Mouse (Mus musculus) myocyte (in vitro differentiated cells): ENCODE data around the gene Gm10518. TPM values are rescaled to one million over a fixed set of nuclear protein-coding genes. Genes with fewer than 3 reads are reported as not detected.
"Not testable (repeated sequence)": the region's sequence is repeated elsewhere in the genome, so short reads cannot be mapped to it uniquely, and the experiment has no call there.

Source experiments
- H3K27me3 ChIP-seq: one replicate; pipeline ENCODE4 v1.6.1; 2011; ENCODE audit not compliant: control insufficient read depth, insufficient read depth, insufficient read length
- H3K36me3 ChIP-seq: one replicate; pipeline ENCODE4 v1.6.1; 2011; ENCODE audit not compliant: control insufficient read depth, insufficient read depth
- H3K4me2 ChIP-seq: one replicate; pipeline ENCODE4 v1.6.1; 2011; ENCODE audit warnings: low read depth, control low read depth
- H3K4me3 ChIP-seq: one replicate; pipeline ENCODE4 v1.5.1; 2011; ENCODE audit warnings: mild to moderate bottlenecking, control low read depth, moderate library complexity
- H3K79me2 ChIP-seq: one replicate; pipeline ENCODE4 v1.6.1; 2011; ENCODE audit not compliant: control insufficient read depth, insufficient read depth
- H3ac ChIP-seq: one replicate; pipeline ENCODE4 v1.6.1; 2011; ENCODE audit not compliant: control insufficient read depth, insufficient read length
- CEBPB ChIP-seq: IDR thresholded peaks from 2 replicates; pipeline ENCODE4 v1.6.1; 2011; ENCODE audit warnings: mild to moderate bottlenecking, moderate library complexity; ENCODE audit not compliant: poor library complexity, insufficient read depth, severe bottlenecking
- E2F4 ChIP-seq: IDR thresholded peaks from one replicate; pipeline ENCODE4 v1.6.1; 2011; ENCODE audit warnings: mild to moderate bottlenecking, control low read depth, moderate library complexity; ENCODE audit not compliant: insufficient read depth
- MAX ChIP-seq: IDR thresholded peaks from one replicate; pipeline ENCODE4 v1.6.1; 2011; ENCODE audit warnings: low read depth, mild to moderate bottlenecking, control low read depth
- MYOD1 ChIP-seq, 3 experiments: IDR thresholded peaks; one replicate each; pipeline ENCODE4 v1.6.1; 2011; ENCODE audit warnings: control low read depth in 2 of 3, low read depth in 2 of 3, mild to moderate bottlenecking in 2 of 3, moderate library complexity in 1 of 3; ENCODE audit not compliant: insufficient read length in 2 of 3, control insufficient read depth in 1 of 3
- MYOG ChIP-seq, 3 experiments: IDR thresholded peaks; one replicate each; pipeline ENCODE4 v1.6.1; 2011; ENCODE audit warnings: control low read depth in 2 of 3, low read depth in 2 of 3, mild to moderate bottlenecking in 2 of 3; ENCODE audit not compliant: insufficient read length in 2 of 3, control insufficient read depth in 1 of 3, insufficient read depth in 1 of 3
- POLR2A ChIP-seq: IDR thresholded peaks from one replicate; pipeline ENCODE4 v1.6.1; 2011; ENCODE audit warnings: low read depth, mild to moderate bottlenecking, control low read depth, moderate library complexity; ENCODE audit not compliant: insufficient read length
- POLR2AphosphoS2 ChIP-seq: IDR thresholded peaks from one replicate; pipeline ENCODE4 v1.6.1; 2011; ENCODE audit warnings: low read depth, control low read depth; ENCODE audit not compliant: insufficient read length
- REST ChIP-seq: IDR thresholded peaks from one replicate; pipeline ENCODE4 v1.6.1; 2011; ENCODE audit warnings: mild to moderate bottlenecking, control low read depth, moderate library complexity; ENCODE audit not compliant: insufficient read depth, insufficient read length
- SRF ChIP-seq: IDR thresholded peaks from one replicate; pipeline ENCODE4 v1.6.1; 2011; ENCODE audit warnings: low read depth; ENCODE audit not compliant: control insufficient read depth, insufficient read length
- TCF12 ChIP-seq: IDR thresholded peaks from one replicate; pipeline ENCODE4 v1.6.1; 2011; ENCODE audit warnings: mild to moderate bottlenecking, control low read depth; ENCODE audit not compliant: poor library complexity, insufficient read depth, severe bottlenecking
- TCF3 ChIP-seq: IDR thresholded peaks from one replicate; pipeline ENCODE4 v1.6.1; 2011; ENCODE audit warnings: low read depth, control low read depth; ENCODE audit not compliant: insufficient read length
- USF1 ChIP-seq: IDR thresholded peaks from one replicate; pipeline ENCODE4 v1.6.1; 2011; ENCODE audit warnings: low read depth, mild to moderate bottlenecking, control low read depth, moderate library complexity
- polyA plus RNA-seq: library from polyadenylated mRNA; unstranded; fragments of >200 nt; fragmentation: generic; extraction: Trizol; gene quantifications from one replicate; pipeline ENCODE4 v1.2.1, GENCODE M21; 2012; ENCODE audit warnings: missing spikeins

Gm10518 gene
- polyA plus RNA-seq, 1 experiment, result 0.04 TPM

DNA sequence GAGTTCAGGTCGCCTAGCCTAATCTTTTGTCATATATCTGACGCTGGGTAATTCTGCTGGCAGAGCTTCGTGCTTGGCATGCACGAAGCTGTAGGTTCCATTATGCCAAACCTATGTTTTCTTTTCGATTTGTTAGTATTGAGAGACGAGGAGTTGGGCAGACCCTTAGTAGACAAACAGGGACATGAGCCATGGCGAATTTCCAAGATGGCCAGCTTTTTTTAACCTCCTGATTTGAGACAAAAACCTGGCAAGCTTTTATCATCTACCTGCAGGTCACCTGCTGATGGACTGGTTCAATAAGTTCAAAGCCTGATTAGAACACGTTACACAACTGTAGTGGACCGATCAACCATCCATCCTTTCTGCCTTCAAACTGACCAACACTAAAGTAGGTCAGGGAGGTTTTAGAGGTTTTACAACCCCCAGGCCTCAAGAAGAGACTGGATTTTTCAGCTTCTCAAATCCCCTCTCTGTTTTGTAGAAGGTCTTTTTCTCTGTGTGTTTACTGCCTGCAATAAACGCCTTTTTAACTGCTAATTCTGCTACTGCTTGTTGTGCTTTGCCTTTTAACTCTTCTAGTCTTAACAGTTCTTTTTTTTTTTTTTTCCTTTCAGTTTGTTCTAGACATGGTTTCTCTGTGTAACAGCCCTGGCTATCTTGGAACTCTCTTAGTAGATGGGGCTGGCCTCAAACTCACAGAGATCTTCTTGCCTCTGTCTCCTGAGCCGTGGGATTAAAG lies 1.1 kb downstream of the Gm10518 start:
- Histone ChIP-seq H3K4me3 (peak overlapping the region; percentile 61), H3K79me2 (peaks cover 36% of the 10 kb centered on the region), H3K4me2 (peak overlapping the region; percentile 89), H3K27me3 (no peaks in the 10 kb centered on the region), H3K36me3 (peaks cover 3% of the 10 kb centered on the region), H3ac (peak overlapping the region; percentile 92)
- no peak for TF ChIP-seq USF1

GRCm38 (mm10) chr1:179805751-179806150 lies 2.6 kb downstream of the Gm10518 start:
- Histone ChIP-seq H3K36me3 (no peaks in the 10 kb centered on the region), H3K4me3 (no peak overlapping the region), H3K27me3 (no peaks in the 10 kb centered on the region), H3ac (no peak overlapping the region), H3K4me2 (no peak overlapping the region), H3K79me2 (peaks cover 21% of the 10 kb centered on the region)
- TF ChIP-seq MAX (no peak), REST (no peak), MYOD1 (IDR thresholded peaks at IDR 0.05; ENCODE audit: control insufficient read depth in 1 of 3, insufficient read length in 2 of 3, low read depth in 2 of 3) (no peak), CEBPB (no peak), MYOG (IDR thresholded peaks at IDR 0.05; ENCODE audit: control insufficient read depth in 1 of 3, insufficient read depth in 1 of 3, insufficient read length in 2 of 3, low read depth in 2 of 3) (no peak)

DNA sequence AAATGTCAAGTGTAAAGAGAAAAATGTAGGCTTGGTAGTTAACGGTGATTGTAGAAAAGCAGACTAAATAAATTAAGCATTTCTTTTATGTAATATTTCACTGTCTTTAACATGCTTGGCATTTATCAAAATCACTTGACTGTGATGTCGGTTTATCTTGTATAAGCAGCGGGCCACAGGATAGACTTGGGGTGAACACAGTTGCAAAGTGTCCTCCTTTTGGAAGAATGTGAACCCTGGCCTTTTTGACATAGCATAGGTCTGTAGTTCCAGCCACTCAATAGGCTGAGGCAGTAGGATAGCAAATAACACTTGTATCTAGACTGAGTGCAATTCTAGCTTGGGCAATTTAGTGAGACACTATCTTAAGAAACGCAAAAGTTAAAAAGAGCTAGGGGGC lies 4.3 kb downstream of the Gm10518 start:
- no peak overlapping the region for H3K4me2 ChIP-seq
- H3K36me3 ChIP-seq, result no peaks in the 10 kb centered on the region
- H3K27me3 ChIP-seq, result no peaks in the 10 kb centered on the region
- no peak overlapping the region for H3K4me3 ChIP-seq
- TF ChIP-seq TCF3 (no peak), REST (no peak), POLR2A (no peak), SRF (no peak), POLR2AphosphoS2 (no peak), TCF12 (no peak), MAX (no peak), CEBPB (no peak), MYOD1 (IDR thresholded peaks at IDR 0.05; ENCODE audit: control insufficient read depth in 1 of 3, insufficient read length in 2 of 3, low read depth in 2 of 3) (no peak), USF1 (no peak), MYOG (IDR thresholded peaks at IDR 0.05; ENCODE audit: control insufficient read depth in 1 of 3, insufficient read depth in 1 of 3, insufficient read length in 2 of 3, low read depth in 2 of 3) (no peak), E2F4 (no peak)
- H3K79me2 ChIP-seq, result peaks cover 4% of the 10 kb centered on the region
- no peak overlapping the region for H3ac ChIP-seq

DNA sequence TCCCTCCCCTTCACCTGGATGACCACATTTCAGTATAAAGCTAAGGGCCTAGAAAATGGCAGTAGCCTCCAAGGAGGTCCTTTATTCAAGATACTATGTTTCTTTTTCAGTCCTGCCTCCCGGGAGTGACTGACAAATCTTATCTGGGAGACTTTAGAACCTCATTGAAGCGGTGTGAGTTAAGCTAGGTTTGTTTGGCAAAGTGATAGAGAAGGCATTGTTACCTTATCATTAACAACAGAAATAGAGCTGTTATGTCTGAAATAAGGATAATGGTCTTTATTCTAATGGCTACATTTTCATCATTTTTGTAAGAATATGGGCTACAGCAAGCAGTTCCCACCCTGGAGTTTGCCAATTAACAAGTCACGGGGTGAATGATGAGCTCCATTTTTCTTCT lies 5.1 kb downstream of the Gm10518 start:
- no peak overlapping the region for H3ac ChIP-seq
- no peaks in the 10 kb centered on the region for H3K27me3 ChIP-seq
- no peak overlapping the region for H3K4me2 ChIP-seq
- no peak overlapping the region for H3K4me3 ChIP-seq
- TF ChIP-seq POLR2A (no peak), TCF12 (no peak), MAX (no peak), E2F4 (no peak), USF1 (no peak), REST (no peak)
- no peaks in the 10 kb centered on the region for H3K36me3 ChIP-seq
- H3K79me2 ChIP-seq, result no peaks in the 10 kb centered on the region

GRCm38 (mm10) chr1:179813385-179813784 lies 10.2 kb downstream of the Gm10518 start:
- H3K27me3 ChIP-seq, result no peaks in the 10 kb centered on the region
- H3K36me3 ChIP-seq, result no peaks in the 10 kb centered on the region
- H3ac ChIP-seq, result no peak overlapping the region
- no peak overlapping the region for H3K4me2 ChIP-seq
- no peaks in the 10 kb centered on the region for H3K79me2 ChIP-seq
- TF ChIP-seq MYOD1 (IDR thresholded peaks at IDR 0.05; ENCODE audit: control insufficient read depth in 1 of 3, insufficient read length in 2 of 3, low read depth in 2 of 3) (no peak), POLR2A (no peak), REST (no peak), E2F4 (no peak), TCF12 (no peak), POLR2AphosphoS2 (no peak), CEBPB (no peak), TCF3 (no peak), SRF (no peak), USF1 (no peak), MAX (no peak), MYOG (IDR thresholded peaks at IDR 0.05; ENCODE audit: control insufficient read depth in 1 of 3, insufficient read depth in 1 of 3, insufficient read length in 2 of 3, low read depth in 2 of 3) (no peak)
- no peak overlapping the region for H3K4me3 ChIP-seq

DNA sequence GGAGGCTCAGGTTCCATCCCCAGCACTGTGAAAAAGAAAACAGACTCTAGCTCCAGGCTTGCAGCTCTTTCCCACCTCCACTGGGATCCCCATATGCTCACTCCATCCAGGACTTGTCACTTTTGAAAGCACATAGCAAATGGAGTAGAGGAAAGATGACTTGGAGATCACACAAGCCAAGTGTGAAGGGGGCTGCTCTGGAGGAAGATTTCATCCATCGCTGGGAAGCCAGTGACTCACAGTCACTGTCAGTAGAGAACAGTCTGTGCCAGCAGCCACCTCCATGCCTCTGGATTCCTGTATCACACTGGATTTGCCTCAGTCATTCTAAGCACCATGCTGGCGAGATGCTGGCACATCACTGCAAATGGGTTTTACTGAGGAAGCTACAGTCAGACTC lies 11.4 kb downstream of the Gm10518 start:
- no peak overlapping the region for H3K4me3 ChIP-seq
- no peak for TF ChIP-seq MYOG (IDR thresholded peaks at IDR 0.05; ENCODE audit: control insufficient read depth in 1 of 3, insufficient read depth in 1 of 3, insufficient read length in 2 of 3, low read depth in 2 of 3)
- no peak for TF ChIP-seq MYOD1 (IDR thresholded peaks at IDR 0.05; ENCODE audit: control insufficient read depth in 1 of 3, insufficient read length in 2 of 3, low read depth in 2 of 3)
- TF ChIP-seq SRF, result no peak
- TF ChIP-seq POLR2A, result no peak
- no peak for TF ChIP-seq CEBPB
- no peak for TF ChIP-seq MAX
- no peak for TF ChIP-seq E2F4
- no peak for TF ChIP-seq TCF3
- TF ChIP-seq REST, result no peak
- TF ChIP-seq USF1, result no peak
- no peak for TF ChIP-seq POLR2AphosphoS2
- no peak for TF ChIP-seq TCF12
- H3K36me3 ChIP-seq, result no peaks in the 10 kb centered on the region
- no peak overlapping the region for H3K4me2 ChIP-seq
- no peaks in the 10 kb centered on the region for H3K27me3 ChIP-seq
- no peak overlapping the region for H3ac ChIP-seq
- no peaks in the 10 kb centered on the region for H3K79me2 ChIP-seq

GRCm38 (mm10) chr1:179818490-179819278 lies 15.5 kb downstream of the Gm10518 start:
- H3K27me3 ChIP-seq, H3K79me2 ChIP-seq, H3ac ChIP-seq, H3K4me3 ChIP-seq, H3K4me2 ChIP-seq, H3K36me3 ChIP-seq: not testable (repeated sequence)
